Mouse (Mus musculus): ENCODE results near the gene Aldh1a1.
"Not testable (repeated sequence)": the region's sequence is repeated elsewhere in the genome, so short reads cannot be mapped to it uniquely, and the experiment has no call there.

Gene Aldh1a1

GRCm38 (mm10) chr19:20555365-20555764, 62.9 kb downstream of the Aldh1a1 start:
- in situ Hi-C loops (cut with MboI) = no loop called here

GRCm38 (mm10) chr19:20557211-20557610, 64.7 kb downstream of the Aldh1a1 start:
- in situ Hi-C loops (cut with MboI) = no loop called here

- in situ Hi-C loops (cut with MboI) = no loop called here
These were observed 65.6 kb downstream of the Aldh1a1 start for GRCm38 (mm10) chr19:20558069-20558468.

- in situ Hi-C loops (cut with MboI) = no loop called here
These were observed 66.0 kb downstream of the Aldh1a1 start for GRCm38 (mm10) chr19:20558544-20558943.

GRCm38 (mm10) chr19:20558952-20559351, 66.4 kb downstream of the Aldh1a1 start:
- in situ Hi-C loops (cut with MboI) = no loop called here

- in situ Hi-C loops (cut with MboI) = no loop called here
These were observed 67.4 kb downstream of the Aldh1a1 start for GRCm38 (mm10) chr19:20559952-20560351.

GRCm38 (mm10) chr19:20562396-20562795, 69.9 kb downstream of the Aldh1a1 start:
- in situ Hi-C loops (cut with MboI) = no loop called here

- in situ Hi-C loops (cut with MboI) = no loop called here
These were observed 73.8 kb downstream of the Aldh1a1 start for GRCm38 (mm10) chr19:20566294-20566693.

- in situ Hi-C loops (cut with MboI) = no loop called here
These were observed 74.5 kb downstream of the Aldh1a1 start for GRCm38 (mm10) chr19:20567039-20567438.

- in situ Hi-C loops (cut with MboI) = no loop called here
These were observed 84.5 kb downstream of the Aldh1a1 start for GRCm38 (mm10) chr19:20576984-20577383.

GRCm38 (mm10) chr19:20577429-20577828, 84.9 kb downstream of the Aldh1a1 start:
- in situ Hi-C loops (cut with MboI) = no loop called here

GRCm38 (mm10) chr19:20599951-20600350, 107.4 kb downstream of the Aldh1a1 start:
- in situ Hi-C loops (cut with MboI) = no loop called here

- in situ Hi-C loops (cut with MboI) = no loop called here
These were observed 109.2 kb downstream of the Aldh1a1 start for GRCm38 (mm10) chr19:20601739-20602138.

GRCm38 (mm10) chr19:20603212-20603611, 110.7 kb downstream of the Aldh1a1 start:
- in situ Hi-C loops (cut with MboI) = no loop called here

GRCm38 (mm10) chr19:20603866-20604265, 111.4 kb downstream of the Aldh1a1 start:
- in situ Hi-C loops (cut with MboI) = no loop called here

- in situ Hi-C loops (cut with MboI) = no loop called here
These were observed 121.9 kb downstream of the Aldh1a1 start for GRCm38 (mm10) chr19:20614252-20614930.

GRCm38 (mm10) chr19:20622434-20622833, 129.9 kb downstream of the Aldh1a1 start:
- in situ Hi-C loops (cut with MboI) = no loop called here

GRCm38 (mm10) chr19:20623416-20623815, 130.9 kb downstream of the Aldh1a1 start:
- in situ Hi-C loops (cut with MboI) = no loop called here

- in situ Hi-C loops (cut with MboI) = no loop called here
These were observed 138.5 kb downstream of the Aldh1a1 start for GRCm38 (mm10) chr19:20631020-20631419.

GRCm38 (mm10) chr19:20633876-20634691, 141.6 kb downstream of the Aldh1a1 start:
- in situ Hi-C loops (cut with MboI) = no loop called here

- in situ Hi-C loops (cut with MboI) = no loop called here
These were observed 151.8 kb downstream of the Aldh1a1 start for GRCm38 (mm10) chr19:20644346-20644745.

GRCm38 (mm10) chr19:20647496-20647895, 155.0 kb downstream of the Aldh1a1 start:
- in situ Hi-C loops (cut with MboI) = not testable (repeated sequence)

GRCm38 (mm10) chr19:20650008-20650407, 157.5 kb downstream of the Aldh1a1 start:
- in situ Hi-C loops (cut with MboI) = no loop called here

Data from mature B cell (primary cell).